Mouse (Mus musculus) lung, postnatal 0 days (tissue): ENCODE data around the gene Procr. TPM values are rescaled to one million over a fixed set of nuclear protein-coding genes. Genes with fewer than 3 reads are reported as not detected.
"Not testable (repeated sequence)": the region's sequence is repeated elsewhere in the genome, so short reads cannot be mapped to it uniquely, and the experiment has no call there.

Source experiments
- ATAC-seq: fragments of 200-750 bp; cut with Nextera tagmentation; 2 replicates; pipeline ENCODE4 v1.8.0; 2017; ENCODE audit warnings: moderate library complexity
- DNase-seq: peaks from one replicate; pipeline ENCODE4 v3.0.0-alpha.2; 2016; ENCODE audit warnings: low spot score
- H3K27ac ChIP-seq: fragments of 300-500 bp; sonication (generic); 2 replicates; pipeline ENCODE4 v1.5.1; 2014; ENCODE audit warnings: antibody characterized with exemption, mild to moderate bottlenecking, low read length, mixed read lengths
- H3K27me3 ChIP-seq: fragments of 300-500 bp; sonication (generic); replicated peaks from 2 replicates; pipeline ENCODE4 v1.6.1; 2014; ENCODE audit warnings: low read length, mixed read lengths; ENCODE audit not compliant: insufficient read depth
- H3K36me3 ChIP-seq: fragments of 300-500 bp; sonication (generic); 2 replicates; pipeline ENCODE4 v1.6.1; 2014; ENCODE audit warnings: low read length, mixed read lengths; ENCODE audit not compliant: insufficient read depth
- H3K4me1 ChIP-seq: fragments of 300-500 bp; sonication (generic); 2 replicates; pipeline ENCODE4 v1.6.1; 2014; ENCODE audit warnings: antibody characterized with exemption, low read depth, low read length, mixed read lengths; ENCODE audit not compliant: insufficient read depth
- H3K4me2 ChIP-seq: fragments of 300-500 bp; sonication (generic); replicated peaks from 2 replicates; pipeline ENCODE4 v1.6.1; 2014; ENCODE audit warnings: low read depth, mild to moderate bottlenecking, low read length, moderate library complexity, mixed read lengths
- H3K4me3 ChIP-seq: fragments of 300-500 bp; sonication (generic); 2 replicates; pipeline ENCODE4 v1.5.1; 2014; ENCODE audit warnings: low read depth, low read length
- H3K9ac ChIP-seq: fragments of 300-500 bp; sonication (generic); replicated peaks from 2 replicates; pipeline ENCODE4 v1.6.1; 2014; ENCODE audit warnings: low read depth, mild to moderate bottlenecking
- H3K9me3 ChIP-seq: fragments of 300-500 bp; sonication (generic); 2 replicates; pipeline ENCODE4 v1.6.1; 2016; ENCODE audit warnings: low read length, mixed read lengths
- CTCF ChIP-seq: IDR thresholded peaks from 2 replicates; pipeline ENCODE4 v1.5.1; 2016; ENCODE audit warnings: antibody characterized with exemption, mild to moderate bottlenecking
- EP300 ChIP-seq: IDR thresholded peaks from 2 replicates; pipeline ENCODE4 v1.6.1; 2016; ENCODE audit warnings: antibody characterized with exemption, mild to moderate bottlenecking, control low read depth
- WGBS: fragments of 180-500 bp; shearing (Covaris S2); extraction: QIAGEN DNeasy Blood & Tissue Kit; methylation state at CpG from one replicate; pipeline ENCODE4 v1.1.7; 2014; 5-methylcytosine and 5-hydroxymethylcytosine counted together
- polyA plus RNA-seq: library from polyadenylated mRNA; unstranded; fragments of >200 nt; fragmentation: Nextera tagmentation; extraction: Ambion mirVana; gene quantifications from 2 replicates; pipeline ENCODE4 v1.2.1, GENCODE M21; 2015

Gene Procr
- polyA plus RNA-seq, 1 experiment from 2014 or later = 9.1 TPM

GRCm38 (mm10) chr2:155729158-155729645 lies 21.7 kb upstream of the Procr start, which contains the start of gene Edem2:
Gene Edem2, minus strand, starts transcription at chr2:155729475.
- under 1% methylated on average over 33 of the region's 33 CpGs for WGBS
- H3K27ac ChIP-seq = peak within 1 kb of the TSS; percentile 3; the same call in 1 of the 2 replicates

DNA sequence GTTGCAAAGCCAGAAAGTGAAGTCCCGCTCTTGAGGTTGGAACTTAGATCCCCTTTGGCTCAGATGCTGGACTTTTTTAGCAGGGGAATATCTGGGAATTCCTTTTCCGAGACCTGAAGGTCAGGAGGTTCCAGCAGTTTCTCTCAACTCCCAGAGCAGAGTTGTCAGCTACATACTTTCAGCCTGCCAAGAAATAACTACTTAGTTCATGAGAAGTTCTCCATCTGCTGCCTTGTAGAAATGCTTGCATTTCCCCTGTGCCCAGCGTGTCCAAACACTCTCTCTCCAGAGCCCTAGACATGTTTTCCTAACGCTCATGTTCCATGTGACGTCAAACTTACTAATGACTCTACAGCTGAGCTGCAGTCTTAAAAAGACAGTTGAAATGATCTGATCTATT lies 15.8 kb upstream of the Procr start:
- Histone ChIP-seq H3K9me3 (no peaks in the 10 kb centered on the region), H3K27ac (no peak overlapping the region), H3K27me3 (no peaks in the 10 kb centered on the region), H3K4me3 (no peak overlapping the region), H3K4me1 (no peaks in the 10 kb centered on the region), H3K4me2 (no peak overlapping the region), H3K36me3 (no peaks in the 10 kb centered on the region), H3K9ac (no peak overlapping the region)
- DNase-seq (peak; percentile 67), ATAC-seq (peak; percentile 35; the same call in 1 of the 2 replicates)
- no peak for TF ChIP-seq EP300
- no peak for TF ChIP-seq CTCF
- 45% methylated on average over 5 of the region's 5 CpGs for WGBS

More at GRCm38 (mm10) chr2:155729158-155729645, 21.7 kb upstream of the Procr start, which contains the start of gene Edem2:
- no peaks in the 10 kb centered on the region for H3K27me3 ChIP-seq
- H3K9ac ChIP-seq = peak within 1 kb of the TSS; percentile 56
- DNase-seq (peak; percentile 96), ATAC-seq (peak; percentile 98)
- H3K4me3 ChIP-seq = peak within 1 kb of the TSS; percentile 73
- no peaks in the 10 kb centered on the region; the same call in 1 of the 2 replicates for H3K4me1 ChIP-seq
- no peaks in the 10 kb centered on the region for H3K36me3 ChIP-seq
- H3K4me2 ChIP-seq = peak within 1 kb of the TSS; percentile 95
- TF ChIP-seq EP300 (no peak), CTCF (no peak)
- H3K9me3 ChIP-seq = no peaks in the 10 kb centered on the region

DNA sequence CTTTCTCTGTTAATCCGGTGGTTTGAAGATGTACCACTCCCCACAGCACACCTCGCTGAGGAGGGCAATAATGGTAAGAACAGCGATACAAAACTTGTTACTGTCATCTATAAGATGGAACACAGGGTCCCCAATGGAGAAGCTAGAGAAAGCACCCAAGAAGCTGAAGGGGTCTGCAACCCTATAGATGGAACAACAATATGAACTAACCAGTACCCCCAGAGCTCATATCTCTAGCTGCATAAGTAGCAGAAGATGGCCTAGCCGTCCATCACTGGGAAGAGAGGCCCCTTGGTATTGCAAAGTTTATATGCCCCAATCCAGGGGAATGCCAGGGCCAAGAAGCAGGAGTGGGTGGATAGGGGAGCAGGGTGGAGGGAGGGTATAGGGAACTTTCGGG lies 15.2 kb upstream of the Procr start, which contains the start of gene Gm17581:
Gene Gm17581, minus strand, starts transcription at position 101 of the 400 bp plus-strand sequence.
- H3K9ac ChIP-seq, H3K36me3 ChIP-seq, DNase-seq, H3K4me3 ChIP-seq, ATAC-seq, H3K27me3 ChIP-seq, H3K27ac ChIP-seq, H3K4me2 ChIP-seq, H3K9me3 ChIP-seq, H3K4me1 ChIP-seq: not testable (repeated sequence)
- 91% methylated on average over 5 of the region's 5 CpGs for WGBS

GRCm38 (mm10) chr2:155736936-155737335 lies 14.0 kb upstream of the Procr start:
- H3K4me3 ChIP-seq = no peak overlapping the region
- H3K9ac ChIP-seq = no peak overlapping the region
- no peaks in the 10 kb centered on the region for H3K4me1 ChIP-seq
- H3K27ac ChIP-seq = no peak overlapping the region
- no peaks in the 10 kb centered on the region for H3K27me3 ChIP-seq
- DNase-seq = no peak
- no peak for TF ChIP-seq CTCF
- no peak for TF ChIP-seq EP300
- H3K4me2 ChIP-seq = no peak overlapping the region
- no peak for ATAC-seq
- WGBS = 57% methylated on average over 6 of the region's 6 CpGs
- H3K9me3 ChIP-seq = no peaks in the 10 kb centered on the region
- H3K36me3 ChIP-seq = no peaks in the 10 kb centered on the region

- Histone ChIP-seq H3K27ac (no peak overlapping the region), H3K36me3 (no peaks in the 10 kb centered on the region), H3K4me1 (no peaks in the 10 kb centered on the region), H3K4me2 (no peak overlapping the region), H3K9me3 (no peaks in the 10 kb centered on the region), H3K4me3 (no peak overlapping the region), H3K9ac (no peak overlapping the region), H3K27me3 (no peaks in the 10 kb centered on the region)
- no peak for DNase-seq
- no peak for TF ChIP-seq EP300
- no peak for TF ChIP-seq CTCF
- ATAC-seq = peak; percentile 50; the same call in 1 of the 2 replicates
- WGBS = 47% methylated on average over 9 of the region's 9 CpGs
Observed at GRCm38 (mm10) chr2:155737803-155738202, 13.1 kb upstream of the Procr start.

DNA sequence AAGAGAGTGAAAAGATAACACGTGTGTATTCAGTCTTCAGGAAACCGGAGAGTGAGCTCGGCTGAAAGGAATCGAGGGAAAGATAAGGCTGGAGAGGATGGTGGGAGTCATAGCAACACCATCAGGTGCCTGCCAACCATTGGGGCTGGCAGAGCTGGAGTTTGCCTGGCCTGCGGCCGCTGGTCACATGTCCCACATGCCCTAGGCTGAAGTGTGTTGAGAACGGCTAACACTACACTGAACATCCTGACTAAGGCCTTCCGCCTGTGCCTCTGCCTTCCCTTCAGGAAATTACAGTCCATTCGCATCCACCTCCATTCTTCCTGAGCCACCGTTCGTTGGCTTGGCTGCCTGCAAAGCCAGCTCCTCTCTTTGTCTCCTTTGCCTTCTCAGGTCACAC lies 8.7 kb upstream of the Procr start:
- H3K36me3 ChIP-seq = no peaks in the 10 kb centered on the region
- peak; percentile 26 for DNase-seq
- 33% methylated on average over 11 of the region's 11 CpGs for WGBS
- peak overlapping the region; percentile 26; the same call in 1 of the 2 replicates for H3K27ac ChIP-seq
- no peak overlapping the region for H3K4me3 ChIP-seq
- no peaks in the 10 kb centered on the region for H3K9me3 ChIP-seq
- TF ChIP-seq EP300 (no peak), CTCF (no peak)
- H3K4me2 ChIP-seq = no peak overlapping the region
- no peak overlapping the region for H3K9ac ChIP-seq
- H3K27me3 ChIP-seq = no peaks in the 10 kb centered on the region
- peak; percentile 73 for ATAC-seq
- no peaks in the 10 kb centered on the region for H3K4me1 ChIP-seq
